Mouse (Mus musculus) mesoderm, embryonic 11.5 days (tissue): ENCODE results near the gene Ckb.
"Not testable (repeated sequence)": the region's sequence is repeated elsewhere in the genome, so short reads cannot be mapped to it uniquely, and the experiment has no call there.

Experiments
- DNase-seq: peaks from one replicate; pipeline ENCODE4 v3.0.0-alpha.2; 2012; ENCODE audit warnings: low read depth, low spot score

Ckb gene

DNA sequence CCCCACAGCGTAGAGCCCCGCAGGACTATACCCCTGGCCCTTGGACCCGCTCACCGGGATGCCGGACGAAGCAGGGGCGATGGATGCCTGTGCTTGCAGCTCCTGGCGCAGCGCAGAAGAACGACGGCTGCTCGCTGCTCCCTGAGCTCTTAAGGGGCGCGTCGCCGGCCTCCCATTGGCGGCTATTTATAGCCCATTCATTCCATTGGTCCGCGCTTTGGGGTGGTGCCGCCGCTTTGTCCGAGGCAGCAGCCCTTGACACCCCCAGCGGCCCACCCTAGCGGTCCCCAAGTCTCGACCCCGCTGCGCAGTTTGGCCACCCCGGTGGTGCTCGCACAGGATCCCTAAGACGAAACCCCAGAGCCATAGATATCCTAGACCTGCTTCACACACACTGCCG, at the start of gene Ckb:
Gene Ckb, minus strand, starts transcription at position 163 of the 400 bp plus-strand sequence.
- peak; percentile 89 for DNase-seq

DNA sequence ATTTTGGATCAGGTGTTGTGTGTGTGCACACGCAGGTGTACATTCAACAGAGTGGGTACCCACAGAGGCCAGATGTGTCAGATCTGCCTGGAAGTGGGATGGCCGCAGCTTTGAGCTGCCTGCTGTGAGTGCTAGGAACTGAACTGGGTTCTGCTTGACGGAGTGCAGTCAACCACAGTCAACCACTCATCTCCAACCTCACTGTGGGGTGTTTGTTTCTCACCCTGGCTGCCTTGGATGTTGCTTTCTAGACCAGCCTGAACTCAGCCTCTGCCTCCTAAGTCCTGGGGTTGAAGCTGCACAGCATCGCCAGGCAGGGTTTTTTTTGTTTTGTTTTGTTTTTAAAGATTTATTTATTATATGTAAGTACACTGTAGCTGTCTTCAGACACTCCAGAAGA, 48.1 kb upstream of the Ckb start:
- DNase-seq = no peak

DNA sequence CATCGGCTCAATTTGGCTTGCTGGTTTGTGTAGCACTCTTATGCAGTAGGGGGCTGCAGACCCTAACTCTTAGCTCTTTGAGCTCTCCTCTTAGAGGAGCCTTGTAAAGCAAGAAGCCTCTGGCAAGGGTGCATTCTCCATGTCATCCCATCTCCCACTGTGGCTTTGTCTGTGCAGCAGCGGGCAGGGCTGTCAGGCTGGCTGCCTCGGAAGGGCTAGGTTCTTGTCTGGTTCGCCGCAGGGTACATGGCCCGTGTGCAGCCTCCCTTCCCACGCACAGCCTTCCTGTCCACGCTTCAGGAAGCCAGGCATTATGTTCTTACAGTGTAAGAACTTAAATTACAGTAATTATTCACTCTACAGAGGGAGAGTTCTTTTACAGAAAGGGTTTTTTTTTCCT, 46.5 kb upstream of the Ckb start:
- DNase-seq = no peak

DNA sequence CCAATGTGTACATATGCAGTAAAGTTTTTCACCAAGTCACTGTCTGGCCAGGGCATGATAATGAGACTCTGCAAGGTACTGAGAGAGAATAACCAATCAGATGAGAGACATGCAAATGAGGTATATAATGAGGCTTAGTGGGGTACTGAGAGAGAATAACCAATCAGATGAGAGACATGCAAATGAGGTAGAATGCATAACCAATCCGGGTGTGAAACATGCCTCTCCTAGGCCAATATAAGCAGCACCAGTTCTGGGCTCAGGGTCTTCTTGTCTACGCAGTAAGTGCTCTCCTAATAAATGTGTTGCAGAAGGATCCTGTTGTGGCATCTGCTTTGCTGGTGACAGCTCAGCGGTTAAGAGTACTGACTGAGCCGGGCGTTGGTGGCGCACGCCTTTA, 44.4 kb upstream of the Ckb start:
- no peak for DNase-seq

DNA sequence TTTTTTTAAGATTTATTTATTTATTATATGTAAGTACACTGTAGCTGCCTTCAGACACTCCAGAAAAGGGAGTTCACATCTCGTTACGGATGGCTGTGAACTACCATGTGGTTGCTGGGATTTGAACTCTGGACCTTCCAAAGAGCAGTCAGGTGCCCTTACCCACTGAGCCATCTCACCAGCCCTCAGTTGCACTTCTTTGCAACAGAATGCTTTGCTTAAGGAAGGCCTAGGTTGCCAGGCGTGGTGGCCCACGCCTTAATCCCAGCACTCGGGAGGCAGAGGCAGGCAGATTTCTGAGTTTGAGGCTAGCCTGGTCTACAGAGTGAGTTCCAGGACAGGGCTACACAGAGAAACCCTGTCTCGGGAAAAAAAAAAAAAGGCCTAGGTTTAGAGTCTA, 41.7 kb upstream of the Ckb start:
- not testable (repeated sequence) for DNase-seq

DNA sequence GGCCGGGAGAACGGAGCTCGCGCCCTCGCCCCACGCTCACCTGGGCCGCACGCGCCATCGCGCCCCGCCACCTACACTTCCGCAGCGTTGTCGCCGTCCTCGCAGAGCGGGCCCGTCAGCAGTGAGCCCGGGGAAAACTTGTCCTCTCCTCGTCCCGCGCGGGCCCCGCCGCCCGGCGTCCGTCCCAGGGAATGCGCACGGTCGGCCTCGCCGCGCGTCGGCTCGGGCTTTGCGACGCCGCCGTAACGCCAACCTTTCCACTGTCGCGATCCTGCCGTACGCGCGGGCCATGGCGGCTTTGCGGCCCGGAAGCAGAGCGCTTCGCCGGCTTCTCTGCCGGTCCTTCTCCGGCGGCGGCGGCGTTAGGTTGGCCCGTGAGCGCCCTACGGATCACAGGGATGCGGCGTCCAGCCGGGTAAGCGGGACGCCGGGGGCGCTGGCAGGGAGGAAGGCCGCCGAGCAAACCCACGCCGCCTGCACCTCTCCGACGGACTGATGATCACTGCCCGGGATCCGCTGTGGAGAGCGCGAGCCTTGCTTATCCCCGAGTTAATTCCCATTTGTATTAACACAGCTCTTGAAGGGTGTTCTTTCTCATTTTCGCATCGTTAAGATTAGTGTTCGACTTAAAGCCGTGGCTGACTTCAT, 41.0 kb upstream of the Ckb start, which contains the start of the genes Bag5 and Apopt1:
Gene Bag5, minus strand, starts transcription at position 254 of the 648 bp plus-strand sequence.
Gene Apopt1, plus strand, starts transcription at position 258 of the 648 bp plus-strand sequence.
- DNase-seq = peak; percentile 92

DNA sequence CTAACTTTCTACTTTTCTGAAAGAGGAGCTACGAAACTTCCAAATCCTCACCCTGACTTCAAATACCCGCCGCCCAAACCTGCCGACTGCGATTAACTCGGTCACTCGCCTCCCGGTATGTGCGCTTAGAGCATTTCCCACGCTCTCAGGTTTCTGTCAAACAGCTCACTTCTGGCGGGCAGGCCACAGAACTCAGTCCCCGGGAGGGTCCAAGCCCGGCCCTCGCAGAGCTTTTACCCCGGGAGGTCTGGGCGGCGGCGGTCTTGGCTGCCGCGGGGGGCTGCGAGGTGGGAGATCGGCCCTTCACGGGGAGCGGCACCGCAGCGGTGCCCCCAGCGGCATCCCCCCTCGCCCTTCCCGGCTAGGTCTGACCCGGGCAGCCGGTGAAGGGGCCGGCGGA, 40.3 kb upstream of the Ckb start:
- no peak for DNase-seq

DNA sequence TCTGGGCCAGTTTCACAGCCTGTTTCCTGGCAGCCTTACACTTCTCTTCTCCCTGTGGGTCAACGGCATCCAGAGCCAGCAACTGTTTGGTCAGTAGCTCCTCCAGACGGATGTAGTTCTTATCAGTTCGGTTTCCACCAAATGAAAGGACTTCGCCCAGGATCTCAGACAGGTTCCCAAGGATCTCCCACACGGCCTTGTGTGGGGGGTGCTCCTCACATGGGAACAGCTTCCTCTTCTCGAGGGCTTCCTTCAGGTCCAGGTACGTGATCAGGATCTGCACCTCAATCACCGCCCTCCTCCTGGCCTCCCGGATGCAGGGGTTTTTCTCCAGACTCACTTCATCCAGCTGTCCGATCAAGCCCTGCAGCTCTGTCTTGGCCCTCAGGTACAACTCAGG, 38.0 kb upstream of the Ckb start:
- no peak for DNase-seq

DNA sequence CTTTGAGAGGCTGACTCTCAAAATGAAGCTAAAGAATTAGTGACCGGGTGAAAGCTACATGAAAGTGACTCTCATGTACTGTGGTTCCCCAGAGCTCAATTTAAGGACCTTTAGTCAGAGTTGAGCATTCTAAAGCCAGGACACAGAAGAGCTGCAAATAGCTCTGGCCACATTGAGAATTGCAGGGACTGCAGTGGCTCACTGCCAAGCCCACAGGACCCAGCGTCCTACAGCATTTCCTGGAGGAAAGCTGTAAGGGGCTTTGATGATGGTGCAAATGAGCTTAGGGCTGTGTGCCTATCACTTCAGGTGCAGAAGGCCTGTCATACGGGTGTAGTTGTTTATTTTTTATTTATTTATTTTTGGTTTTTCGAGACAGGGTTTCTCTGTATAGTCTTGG, 36.0 kb upstream of the Ckb start:
- no peak for DNase-seq

DNA sequence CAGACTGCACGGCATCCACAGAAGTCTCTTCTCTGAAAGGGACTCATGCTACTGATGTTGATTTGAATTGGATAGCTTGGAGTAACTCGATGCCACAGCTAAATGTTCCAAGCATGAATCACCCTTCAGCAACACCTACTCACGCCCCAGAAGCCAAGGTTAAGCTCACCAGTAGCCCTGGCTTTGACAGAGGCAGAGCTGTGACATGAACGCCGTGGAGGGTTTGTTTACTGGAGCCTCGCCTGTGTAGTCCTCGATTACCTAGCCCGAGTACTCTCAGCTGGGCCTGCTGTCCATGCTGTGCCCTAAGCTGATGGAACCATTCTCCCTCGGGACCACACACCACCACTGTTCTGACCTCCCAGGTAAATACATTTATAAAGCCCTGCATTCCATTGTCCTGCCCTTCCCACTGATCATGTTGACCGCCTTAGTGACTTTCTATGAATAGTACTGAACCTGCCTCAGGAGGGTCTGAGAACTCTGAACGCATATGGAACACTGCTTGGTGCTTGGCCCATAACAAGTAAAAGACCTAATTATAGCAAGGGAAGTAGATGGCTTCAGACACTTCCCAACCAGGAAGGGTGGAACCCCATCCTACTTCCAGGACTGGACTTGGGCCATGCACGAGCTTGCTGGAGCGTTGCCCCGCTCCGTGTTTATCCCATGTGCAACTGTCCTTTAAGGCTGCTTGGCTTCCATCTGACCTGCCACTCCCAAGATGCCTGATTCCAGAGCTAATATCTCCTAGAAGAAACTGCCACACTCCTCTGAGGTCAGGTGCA, 33.2 kb upstream of the Ckb start:
- no peak for DNase-seq

DNA sequence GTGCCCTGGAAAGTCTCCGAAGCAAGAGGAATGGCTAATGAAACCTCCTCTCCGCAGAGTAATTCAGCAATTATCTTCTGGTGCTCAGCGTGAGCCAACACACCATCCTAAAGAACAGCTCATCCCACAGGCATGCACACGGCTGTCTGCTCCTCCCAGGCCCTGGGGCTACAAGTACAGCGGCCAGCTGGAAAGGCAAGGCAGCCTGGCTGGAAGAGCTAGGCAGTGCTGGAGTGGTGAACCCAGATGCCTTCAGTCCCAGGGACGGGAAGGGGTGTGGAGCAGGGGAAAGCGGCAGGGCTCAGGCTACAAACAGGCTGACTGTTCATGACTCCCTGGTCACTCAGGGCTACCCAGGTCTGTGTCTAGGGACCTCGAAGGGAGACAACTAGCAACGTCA, 32.5 kb upstream of the Ckb start:
- DNase-seq = no peak

DNA sequence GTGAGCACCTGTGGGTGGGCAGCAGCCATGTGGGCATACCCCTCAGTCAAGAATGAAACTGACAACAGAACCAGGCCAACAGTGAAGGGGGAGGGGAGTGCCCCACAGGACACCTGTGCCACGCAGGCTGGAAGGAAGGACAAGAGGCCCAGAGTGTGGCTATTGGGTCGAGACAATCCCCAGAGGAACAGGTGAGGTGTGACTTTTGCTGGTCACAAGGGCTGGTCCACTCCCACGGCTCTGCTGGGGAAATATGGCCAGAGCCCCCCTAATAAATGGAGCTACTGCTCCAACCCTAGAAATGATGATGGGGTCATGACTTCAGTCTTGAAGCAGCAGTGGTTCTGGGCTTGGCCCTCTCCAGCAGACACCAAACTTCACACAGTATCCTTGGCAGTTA, 31.2 kb upstream of the Ckb start:
- DNase-seq = no peak

DNA sequence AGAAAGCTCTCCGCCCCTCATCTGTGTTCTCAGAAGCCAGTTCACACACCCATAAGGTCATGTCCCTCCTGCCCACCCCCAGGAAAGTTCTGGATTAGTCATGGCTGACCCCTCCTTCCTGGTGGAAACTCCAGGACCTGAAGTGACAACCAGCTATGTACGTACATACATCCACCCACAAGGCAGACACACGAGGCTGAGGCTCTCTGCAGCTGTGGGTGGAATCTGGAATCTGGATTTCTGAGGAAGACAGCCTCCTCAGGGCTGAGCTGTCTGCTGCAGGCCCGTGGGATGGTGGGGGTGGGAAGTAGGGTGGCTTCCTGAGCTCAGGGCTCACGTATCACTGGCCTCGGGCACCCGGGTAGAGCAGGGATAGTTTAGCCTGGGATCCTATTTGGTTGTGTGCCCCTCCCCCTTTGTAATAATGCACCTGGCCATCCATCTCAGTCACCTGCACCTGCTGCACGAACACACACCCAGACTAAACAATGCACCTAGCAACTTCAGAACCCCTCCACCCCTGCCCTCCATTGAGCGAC, 28.9 kb upstream of the Ckb start:
- no peak for DNase-seq

DNA sequence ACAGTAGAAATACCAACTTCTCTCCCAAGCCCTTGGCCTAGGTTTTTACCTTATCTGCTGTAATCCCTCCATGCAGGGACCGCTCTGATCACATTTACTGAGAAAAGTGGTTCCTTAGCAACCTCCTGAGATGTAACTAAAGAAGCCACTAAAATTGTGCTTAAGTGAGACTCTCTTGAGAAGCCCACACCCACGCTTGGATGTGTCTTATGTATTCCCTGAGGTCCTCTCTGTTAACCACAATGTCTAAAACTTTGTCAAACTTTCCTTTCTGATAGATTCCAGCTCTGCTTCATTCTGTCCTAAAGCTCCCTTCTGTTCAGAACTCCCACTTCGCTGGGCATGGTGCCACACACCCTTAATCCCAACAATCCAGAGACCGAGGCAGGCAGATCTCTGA, 27.4 kb upstream of the Ckb start:
- DNase-seq = no peak

DNA sequence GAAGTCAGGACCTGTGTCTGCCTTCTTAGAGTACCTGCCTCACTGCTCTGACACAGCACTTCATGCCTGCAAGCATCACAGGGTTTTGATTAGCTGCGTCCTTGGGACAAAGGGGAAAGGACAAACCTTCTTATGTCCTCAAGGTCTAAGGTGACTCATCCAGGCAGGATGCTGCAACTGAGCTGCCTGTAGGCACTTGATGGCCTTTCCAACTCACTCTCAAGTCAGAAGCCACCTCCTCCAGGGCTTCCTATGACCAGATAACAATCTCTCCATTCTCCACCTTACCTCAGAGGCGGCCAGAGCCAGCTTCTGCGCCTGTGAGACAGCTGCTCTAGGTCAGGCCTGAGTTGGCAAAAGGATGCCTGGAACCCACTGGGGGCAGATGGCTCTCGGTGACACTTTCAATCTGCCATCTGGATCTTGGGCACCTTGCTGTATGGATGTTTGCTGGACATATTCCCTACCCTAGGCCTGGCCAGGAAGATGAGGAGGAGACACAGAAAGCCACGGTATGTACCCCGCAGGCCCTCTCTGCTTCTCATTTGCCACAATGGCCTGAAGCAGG, 26.3 kb upstream of the Ckb start:
- DNase-seq = no peak

DNA sequence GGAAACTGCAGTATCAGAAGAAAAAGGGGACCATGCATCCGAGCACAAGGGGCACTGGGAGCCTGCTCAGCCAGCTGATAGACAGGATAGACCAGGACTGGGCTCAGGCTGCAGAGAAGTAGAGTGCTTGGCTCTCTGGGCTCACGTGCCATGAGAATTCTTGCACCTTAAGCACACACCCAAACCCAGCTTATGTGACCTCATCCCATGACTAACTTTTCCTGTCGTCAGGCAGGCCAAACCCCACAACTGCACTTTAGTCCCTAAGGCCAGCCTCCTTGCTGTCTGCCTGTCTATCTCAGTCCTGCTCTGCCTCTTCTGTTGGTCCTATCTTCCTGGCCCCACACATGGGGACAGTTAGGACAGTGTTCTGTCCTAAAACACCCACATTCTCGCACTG, 25.6 kb upstream of the Ckb start:
- DNase-seq = no peak

DNA sequence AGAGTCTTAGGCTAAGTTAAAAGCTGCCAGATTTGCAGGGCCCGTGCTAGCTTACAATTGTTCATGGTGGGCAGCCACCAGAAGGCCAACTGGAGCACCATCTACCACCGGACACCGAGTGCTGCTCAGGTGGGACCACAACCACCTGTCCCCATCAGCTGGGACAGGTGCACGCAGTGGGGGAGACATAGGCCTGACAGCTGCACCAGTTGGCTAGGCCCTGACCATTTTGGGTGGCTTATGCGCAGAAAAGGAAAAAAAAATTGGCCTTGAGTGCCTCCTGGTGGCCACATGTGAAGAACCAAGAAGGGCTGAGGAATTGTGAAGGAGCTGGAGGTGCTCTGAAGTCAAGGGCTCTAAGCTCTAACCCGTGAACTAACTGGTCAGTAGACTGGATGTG, 24.1 kb upstream of the Ckb start:
- peak; percentile 79 for DNase-seq

DNA sequence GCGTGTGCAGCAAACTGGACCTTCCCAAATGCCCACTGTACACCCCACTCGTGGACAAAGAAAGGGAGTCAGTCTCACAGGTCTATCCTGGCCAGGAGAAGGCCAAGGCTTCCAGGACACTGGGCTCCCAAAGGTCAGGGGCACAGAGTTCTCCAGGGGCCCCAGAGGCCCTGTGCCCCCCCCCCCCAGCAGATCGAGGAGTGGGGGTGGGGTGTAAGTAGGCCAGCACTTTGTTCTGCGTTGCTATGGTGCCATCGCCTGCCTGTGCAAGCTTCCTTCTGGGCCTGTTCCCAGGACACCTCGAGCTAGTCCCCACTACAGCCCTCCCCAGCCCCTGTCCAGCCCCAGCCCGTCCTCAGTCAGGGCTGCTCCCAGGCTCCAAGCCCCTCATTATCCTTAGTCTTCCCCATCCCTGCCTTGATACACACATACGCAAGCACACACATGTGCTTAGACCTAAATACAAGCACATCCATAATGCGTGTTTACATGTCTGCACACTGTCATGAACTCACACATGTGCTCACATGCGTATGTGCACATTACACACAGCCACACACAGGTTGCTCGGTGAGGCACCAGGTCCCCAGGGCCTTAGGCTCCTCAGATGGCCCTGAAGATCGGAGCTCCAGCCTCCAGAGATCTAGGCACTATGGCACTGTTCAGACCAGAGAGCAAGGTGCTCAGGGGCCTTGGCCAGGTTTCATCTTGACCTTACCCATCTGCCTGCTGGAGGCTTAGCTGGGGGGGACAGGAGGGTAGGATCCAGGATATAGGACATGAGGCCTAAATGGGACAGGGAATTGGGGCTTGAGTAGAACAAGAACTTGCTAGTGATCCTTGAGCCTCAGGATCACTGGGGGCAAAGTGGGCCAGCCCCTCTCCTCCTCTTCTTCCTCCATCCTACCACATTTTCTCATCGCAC, 23.0 kb upstream of the Ckb start:
- peak; percentile 45 for DNase-seq

DNA sequence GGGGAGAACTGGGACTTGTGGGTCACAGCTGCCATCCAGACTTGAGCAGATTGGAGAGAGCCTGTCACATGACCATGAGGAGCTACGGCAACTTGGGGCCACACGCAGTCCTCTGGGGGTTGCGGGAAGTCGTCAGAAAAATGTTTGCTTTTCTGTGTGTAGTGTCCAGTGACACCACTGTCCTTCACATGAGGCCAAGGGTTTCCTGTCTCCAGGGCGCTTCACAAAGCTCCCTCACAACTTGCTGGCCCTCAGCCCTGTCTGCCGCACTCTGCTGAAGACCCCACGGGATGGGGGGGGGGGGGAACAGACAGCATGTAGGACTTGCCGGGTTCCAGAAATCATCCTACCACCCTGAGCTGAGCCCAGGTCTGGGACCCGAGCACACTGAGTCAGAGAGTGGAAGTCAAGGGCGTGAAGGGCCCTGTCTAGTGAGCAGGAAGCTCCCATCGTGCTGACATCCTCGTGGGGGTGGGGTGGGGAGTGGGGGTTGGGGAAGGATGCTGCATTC, 22.2 kb upstream of the Ckb start:
- no peak for DNase-seq

DNA sequence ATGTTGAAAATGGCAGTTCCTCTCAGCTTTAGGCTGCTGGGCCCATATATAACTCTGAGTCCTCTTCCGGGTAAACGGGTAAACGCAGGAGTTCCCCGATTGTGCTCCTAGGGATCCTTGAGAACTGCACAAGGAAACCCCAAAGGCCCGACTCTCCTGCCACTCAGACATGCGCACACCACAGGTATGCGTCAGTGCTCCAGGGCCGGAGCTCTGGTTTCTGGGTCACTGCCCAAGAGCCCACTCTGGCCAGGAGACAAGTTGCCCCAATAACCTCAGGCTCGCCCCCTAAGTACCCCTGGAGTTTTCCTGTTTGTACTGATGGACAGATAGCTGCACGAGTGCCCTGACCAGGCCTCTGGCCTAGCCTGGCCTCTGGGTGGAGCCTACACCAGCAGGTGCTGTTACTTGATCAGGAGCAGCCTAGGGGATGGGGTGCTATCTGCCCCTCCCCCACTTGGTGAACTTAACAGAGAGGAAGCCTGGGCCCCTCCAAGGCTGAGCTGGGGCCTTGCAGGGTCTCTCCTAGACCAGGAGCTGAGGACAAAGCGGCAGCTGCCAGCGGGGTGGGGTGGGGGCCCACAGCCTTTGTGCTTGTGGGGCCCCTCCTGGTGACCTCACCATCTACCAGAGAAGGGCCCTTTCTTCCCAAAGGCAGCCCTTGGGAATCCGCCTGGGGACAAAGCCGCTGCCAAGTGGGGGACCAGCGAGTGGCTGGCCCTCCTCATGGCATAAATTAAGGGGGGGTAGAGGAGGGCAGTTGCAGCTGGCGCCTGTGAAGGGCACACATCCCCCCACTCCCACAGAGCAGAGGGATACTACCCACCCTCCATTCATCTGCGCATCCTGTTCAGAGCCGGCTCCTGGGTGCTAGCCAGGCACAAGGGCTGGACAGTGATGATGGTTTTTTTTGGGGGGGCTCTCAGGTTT, 21.5 kb upstream of the Ckb start:
- peak; percentile 78 for DNase-seq
